Mouse (Mus musculus) R1 (cell line): Measurements from ENCODE around the gene Trmt6.

Experiments
- DNase-seq: peaks from one replicate; pipeline ENCODE4 v3.0.0-alpha.2; 2018; ENCODE audit warnings: low read depth, low spot score

Trmt6 gene

DNA sequence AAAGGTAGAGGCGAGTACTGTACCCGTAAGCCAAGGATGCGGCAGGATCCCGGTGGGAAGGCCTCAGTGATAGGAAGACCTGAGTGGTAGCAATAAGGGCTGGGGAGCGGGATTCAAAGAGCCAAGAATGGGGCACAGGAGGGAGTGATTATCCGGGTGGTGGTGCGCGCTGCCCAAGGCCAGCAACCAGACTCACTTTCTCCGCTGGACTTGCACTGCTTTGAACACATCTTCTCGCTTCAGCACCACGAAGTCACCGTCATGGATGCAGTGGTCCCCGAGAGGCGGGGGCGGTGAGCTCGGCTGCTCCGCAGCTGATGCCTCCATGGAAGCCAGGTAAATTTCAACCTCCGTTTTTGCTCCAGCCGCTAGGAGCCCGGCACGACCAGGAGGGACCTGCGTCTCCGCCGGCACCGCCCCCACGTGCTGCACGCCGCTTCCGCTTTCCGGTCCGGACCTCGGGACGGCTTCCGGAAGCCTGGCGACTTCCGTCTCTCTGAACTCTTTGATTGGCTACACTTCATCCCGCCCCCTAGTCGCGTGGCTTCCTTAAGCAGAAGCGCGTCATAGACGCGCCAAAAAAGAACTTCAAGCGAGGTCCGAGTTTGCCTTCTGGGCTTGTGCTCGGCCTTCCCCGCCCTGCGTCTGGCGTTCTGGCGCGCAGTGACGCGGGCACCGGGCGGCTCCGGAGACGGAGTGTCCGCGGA is at the start of gene Trmt6, which contains the start of gene Mcm8:
Gene Trmt6, minus strand, starts transcription at position 448 of the 707 bp plus-strand sequence.
Gene Mcm8, plus strand, starts transcription at position 534 of the 707 bp plus-strand sequence.
- peak; percentile 99 for DNase-seq

DNA sequence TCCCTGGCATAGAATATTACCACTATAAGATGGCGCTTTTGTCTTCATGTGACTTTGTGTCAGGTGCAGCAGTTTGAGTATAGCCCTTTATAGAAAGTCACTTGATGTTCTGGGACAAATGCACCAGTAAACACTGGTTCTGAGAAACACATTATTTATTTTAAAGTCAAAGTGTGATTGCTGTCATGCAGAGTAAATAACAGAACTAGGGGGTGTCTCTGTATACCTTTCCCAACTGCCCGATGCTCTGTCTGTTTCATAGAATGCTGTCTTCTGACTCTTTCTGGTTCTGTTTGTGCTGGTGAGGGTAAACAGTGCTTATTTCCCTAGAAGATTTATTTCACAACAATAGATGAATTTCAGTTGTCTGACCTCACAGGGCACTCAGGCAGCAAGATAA is 47.5 kb upstream of the Trmt6 start:
- no peak for DNase-seq

DNA sequence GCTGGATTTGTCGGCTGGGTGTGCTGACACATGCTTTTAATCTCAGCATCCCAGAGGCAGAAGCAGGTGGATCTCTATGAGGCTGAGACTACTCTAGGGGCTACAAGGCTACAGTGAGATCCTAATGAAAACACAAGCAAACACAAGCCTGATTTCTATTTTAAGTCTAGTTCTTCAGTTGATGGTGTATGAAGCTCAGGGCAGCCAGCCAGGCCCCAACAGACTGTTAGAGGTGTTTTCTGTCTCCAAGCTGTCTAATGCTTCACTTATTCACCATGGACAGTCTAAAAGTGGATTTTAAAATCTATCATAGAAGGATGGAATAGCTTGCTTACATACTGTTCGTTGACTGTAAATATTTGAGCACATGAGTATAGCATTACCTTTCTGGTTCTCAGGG is 45.6 kb upstream of the Trmt6 start:
- DNase-seq: no peak

DNA sequence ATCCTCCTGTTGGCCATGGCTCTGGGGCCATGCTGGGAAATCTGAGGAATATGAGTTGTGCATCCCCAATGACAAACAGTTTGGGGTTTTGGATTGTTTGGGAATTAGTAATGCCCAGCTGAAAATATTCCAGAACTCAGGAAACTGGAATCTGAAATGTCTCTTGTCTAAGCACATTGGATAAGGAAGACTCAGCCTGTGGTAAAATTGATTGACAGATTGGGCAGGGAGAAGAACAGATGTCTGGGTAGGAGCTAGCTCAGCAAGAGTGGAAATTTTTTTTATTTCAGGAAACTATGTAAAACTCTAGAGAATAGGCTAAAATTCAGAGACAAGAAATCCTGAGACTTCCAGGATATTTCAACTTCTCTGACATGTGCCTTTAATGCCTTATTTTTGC is 44.6 kb upstream of the Trmt6 start:
- DNase-seq: no peak

DNA sequence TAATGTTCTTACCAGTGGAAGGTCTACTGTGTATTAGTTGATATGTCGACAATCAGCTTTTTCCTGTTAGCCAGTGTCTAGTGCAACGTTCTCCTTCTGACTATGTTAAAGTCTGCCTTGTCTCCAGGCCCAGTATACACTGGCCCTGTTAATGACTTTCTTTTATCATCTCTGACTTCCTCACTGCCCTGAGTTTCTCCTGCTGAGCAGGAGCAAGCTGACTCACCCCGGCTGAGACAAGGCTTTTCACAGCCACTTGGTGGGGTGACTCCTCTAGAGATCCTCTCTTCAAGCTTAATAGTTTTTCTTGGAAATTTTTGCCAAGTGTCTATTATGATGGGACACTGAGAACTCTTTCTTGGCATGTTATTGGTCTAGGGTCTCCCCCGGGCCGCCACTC is 40.5 kb upstream of the Trmt6 start:
- no peak for DNase-seq

DNA sequence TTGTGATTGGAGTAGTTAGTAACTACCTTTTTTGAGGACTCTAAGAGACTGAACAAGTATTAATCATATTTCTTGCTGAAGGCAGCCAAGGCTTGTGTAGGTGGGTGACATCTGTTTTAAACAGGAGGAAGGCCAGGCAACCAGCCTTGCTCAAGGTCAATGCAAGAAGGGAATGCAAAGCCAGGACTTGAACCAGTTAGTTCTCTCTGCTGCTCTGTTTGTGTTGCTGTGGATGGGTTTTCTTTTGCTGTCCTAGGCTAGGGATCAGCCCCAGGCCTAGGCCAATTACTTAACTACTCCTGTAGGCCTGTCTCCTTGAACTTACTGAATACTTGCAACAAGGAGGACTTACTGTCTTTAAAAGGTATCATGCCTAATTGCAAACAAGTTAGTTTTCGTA is 37.2 kb upstream of the Trmt6 start:
- no peak for DNase-seq

DNA sequence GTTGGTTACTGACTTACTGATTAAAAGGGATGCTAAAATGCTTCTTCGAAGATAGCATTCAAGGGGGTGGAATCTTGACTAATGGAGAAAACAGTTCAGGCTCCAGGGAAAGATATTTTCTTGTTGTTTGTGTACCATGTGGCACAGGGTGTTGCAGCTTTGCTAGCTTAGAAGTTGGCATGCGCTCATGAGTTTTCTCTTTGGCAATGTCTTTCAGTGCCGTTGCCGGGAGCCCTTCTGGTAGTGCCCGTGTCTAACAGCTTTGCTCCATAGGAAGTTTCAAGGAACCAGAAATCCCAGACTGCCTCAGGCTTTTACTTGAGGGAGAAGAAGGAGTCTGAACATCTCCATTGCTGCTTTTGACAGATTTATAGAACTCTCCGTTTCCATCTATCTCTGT is 33.3 kb upstream of the Trmt6 start:
- no peak for DNase-seq

DNA sequence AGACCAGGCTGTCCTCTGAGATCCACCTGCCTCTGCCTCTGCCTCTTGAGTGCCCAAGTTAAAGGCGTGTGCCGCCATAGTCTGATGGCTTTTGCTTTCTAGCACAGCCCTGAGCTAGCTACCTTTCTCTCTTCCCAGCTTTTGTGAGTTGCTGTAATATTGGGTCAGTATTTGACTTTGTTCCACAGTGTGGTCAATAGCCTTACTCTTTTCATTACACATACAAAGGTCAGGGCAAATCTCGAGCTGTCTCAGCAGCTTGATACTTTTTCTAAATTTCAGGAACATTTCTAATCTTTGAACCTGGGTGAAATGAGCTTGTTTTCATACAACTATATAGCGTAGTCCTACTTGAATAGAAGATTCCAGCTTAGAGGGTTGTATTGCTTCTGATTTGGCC is 32.5 kb upstream of the Trmt6 start:
- DNase-seq: no peak

DNA sequence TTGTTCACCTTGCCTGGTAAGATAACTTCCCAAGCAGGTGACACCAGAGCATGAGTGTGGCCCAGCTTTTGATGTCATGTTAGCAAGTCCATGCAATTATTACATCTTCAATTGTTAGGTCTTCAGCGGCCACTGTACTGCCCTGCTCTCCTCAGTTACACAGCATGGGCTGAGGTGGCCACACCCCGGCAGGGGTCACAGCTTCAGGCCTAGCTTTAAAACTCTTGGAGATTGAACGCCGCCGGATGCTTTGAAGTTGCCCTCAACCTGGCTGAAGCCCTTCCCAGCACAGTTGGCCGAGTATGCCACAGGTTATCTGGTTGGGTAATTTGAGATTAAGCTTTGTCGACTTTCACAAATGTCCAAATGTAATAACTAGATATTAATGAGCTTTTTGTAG is 31.7 kb upstream of the Trmt6 start:
- DNase-seq: peak; percentile 36

DNA sequence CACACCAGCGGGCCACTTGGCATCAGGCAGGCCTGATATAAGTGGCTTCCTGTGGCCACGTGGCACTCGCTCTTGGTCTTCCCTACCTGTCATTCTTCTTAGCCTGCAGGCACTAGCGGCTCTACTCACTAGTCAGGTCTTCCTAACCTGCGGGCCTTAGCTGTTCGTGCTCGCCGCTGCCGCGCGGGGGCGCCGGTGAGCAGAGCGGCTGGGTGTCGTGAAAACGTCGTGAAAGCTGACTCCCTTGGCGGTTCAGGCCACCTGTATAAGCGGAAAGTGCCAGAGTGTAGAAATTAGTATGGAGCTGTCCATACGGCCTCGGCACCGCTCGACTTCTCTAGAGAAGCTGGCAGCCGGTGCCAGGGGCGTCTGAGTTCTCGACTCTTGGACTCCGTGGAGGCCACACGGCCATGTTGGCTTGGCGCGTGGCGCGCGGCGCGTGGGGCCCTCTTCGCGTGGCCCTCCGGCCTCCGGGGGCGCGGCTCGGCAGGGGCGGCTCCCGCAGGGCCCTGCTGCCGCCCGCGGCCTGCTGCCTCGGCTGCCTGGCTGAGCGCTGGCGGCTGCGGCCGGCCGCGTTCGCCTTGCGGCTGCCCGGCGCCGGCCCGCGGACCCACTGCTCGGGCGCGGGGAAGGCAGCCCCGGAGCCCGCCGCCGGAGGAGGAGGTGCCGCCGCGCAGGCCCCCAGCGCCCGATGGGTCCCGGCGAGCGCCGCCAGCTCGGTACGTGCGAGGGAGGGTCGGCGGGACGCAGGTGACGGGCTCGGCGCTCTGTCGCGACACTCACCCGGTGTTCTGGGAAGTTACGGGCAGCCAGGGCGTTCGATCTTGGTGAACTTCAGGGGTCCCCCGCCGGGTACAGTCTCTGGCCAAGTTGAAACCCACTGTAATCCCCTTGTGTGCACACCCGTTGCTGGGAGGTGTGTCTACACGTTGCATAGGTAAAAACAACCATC is 30.8 kb upstream of the Trmt6 start, which contains the start of gene Crls1:
Gene Crls1, plus strand, starts transcription at position 260 of the 952 bp plus-strand sequence.
- peak; percentile 97 for DNase-seq

DNA sequence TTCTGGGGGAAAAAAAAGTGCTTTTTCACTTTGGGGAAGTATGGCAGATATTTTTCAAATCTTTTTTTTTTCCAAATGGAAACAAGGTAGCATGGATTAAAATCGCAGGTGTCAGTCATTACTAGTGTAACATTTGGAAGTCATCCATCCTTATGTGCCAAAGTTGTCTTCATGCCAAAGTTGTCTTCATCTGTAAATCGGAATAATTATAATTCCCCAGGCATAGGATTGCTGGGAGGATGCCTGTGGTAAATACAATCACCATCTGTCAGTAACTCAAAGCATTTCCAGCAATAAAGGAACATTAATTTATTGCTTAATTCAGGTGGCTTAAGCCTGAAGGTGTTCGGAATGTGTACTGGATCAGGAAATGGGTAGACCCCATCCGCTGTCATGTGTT is 25.2 kb upstream of the Trmt6 start:
- DNase-seq: no peak

DNA sequence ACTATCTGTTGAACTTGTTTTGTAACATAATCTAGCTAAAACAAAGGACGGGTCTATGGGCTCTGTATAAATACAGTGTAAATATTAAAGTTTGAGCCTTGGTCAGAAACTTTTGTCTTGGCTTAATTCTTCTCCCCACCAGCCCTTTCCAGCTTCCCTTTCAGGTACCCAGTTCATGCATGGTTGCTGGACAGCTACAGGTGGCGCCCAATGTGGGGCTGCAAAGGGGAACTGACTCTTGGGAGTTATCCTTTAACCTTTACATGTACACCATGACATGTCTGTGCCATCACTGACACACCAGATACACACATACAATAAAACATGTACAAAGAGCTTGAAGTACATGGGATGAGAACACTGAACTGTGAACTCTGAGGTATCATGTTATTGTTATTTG is 12.9 kb downstream of the Trmt6 start:
- peak; percentile 61 for DNase-seq

DNA sequence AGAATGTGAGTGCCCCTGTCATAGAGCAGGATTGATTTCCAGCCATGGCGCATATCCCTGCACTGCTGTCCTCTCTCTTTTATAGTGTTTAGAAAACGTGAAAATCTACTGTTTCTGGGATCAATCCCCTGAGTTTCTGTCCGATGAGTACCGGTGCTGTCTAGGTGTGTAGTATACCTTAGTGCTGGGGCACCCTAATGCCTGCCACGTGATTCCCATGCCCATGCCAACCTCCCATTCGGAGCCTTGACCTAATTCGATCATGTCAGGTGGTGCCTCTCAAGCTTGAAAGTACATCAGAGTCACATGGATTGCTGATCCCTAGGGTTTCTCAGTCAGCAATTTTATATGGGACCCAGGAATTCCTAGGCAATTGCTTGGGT is 21.7 kb downstream of the Trmt6 start:
- DNase-seq: no peak

DNA sequence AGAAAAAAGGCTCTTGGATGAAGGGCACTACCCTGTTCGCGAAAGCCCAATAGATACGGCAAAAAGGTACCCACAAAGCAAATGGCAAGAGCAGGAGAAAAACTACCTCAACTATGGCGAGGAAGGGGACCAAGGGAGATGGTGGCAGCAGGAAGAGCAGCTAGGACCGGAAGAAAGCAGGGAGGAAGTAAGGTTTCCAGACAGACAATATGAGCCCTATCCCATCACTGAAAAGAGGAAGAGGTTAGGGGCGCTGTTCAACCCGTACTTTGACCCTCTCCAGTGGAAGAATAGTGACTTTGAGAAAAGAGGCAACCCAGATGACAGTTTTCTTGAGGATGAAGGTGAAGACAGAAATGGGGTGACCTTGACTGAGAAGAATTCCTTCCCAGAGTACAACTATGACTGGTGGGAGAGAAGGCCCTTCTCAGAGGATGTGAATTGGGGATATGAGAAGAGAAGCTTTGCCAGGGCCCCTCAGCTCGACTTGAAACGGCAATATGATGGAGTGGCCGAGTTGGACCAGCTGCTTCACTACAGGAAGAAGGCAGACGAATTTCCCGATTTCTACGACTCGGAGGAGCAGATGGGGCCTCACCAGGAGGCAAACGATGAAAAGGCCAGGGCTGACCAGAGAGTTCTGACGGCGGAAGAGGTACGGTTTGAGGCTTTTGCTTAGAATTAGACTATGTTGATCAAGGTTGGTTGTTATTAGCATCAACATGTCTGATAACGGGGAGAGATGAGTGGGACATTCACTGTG is 22.2 kb downstream of the Trmt6 start:
- no peak for DNase-seq

DNA sequence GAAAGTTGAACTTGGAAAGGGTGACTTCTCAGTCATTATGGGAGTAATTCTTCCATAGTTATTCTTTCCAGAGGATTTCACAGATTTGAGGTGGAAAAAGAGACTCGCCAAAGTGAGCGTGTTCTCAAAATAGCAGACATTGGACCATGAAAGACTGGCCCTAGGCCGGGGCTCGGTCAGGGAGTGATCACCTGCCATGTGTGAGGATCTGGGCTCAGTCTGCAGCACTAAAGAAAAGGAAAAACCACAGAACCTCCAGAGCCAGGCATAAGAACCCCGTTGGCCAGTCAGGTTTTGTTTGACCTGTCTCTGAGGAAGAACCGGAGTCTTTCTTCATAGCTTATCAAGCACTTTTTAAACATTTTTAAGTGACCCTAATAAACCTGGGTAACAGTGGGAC is 31.8 kb downstream of the Trmt6 start:
- DNase-seq: no peak

DNA sequence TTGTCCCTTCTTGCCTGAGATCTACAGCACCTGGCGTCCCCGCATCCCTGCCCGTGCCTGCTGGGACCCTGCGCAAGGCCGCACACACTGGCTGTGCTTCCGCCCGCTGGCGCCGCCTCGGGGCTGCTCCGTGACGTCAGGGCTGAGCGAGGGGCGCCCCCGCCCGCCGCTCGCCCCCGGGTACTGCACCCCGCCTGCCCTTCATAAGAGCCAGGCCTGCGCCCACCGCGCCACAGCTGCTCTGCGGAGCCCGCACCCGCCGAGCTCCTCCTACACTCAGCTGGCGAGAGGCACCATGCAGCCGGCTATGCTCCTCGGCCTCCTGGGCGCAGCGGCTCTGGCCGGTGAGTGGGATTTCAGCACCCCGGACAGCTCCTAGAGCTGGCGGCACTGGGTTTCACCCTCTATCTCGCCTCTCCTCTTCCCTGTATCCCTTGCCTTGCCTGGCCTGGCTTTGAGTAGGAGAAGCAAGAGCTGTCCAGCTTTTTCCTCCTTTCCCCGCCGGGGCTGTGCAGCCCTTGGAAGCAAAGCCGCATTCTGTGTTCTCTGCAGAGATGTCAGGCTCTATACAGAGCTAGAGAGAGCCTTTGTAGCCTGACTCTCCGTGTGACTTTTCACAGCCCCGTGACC is 34.3 kb downstream of the Trmt6 start:
- peak; percentile 94 for DNase-seq

DNA sequence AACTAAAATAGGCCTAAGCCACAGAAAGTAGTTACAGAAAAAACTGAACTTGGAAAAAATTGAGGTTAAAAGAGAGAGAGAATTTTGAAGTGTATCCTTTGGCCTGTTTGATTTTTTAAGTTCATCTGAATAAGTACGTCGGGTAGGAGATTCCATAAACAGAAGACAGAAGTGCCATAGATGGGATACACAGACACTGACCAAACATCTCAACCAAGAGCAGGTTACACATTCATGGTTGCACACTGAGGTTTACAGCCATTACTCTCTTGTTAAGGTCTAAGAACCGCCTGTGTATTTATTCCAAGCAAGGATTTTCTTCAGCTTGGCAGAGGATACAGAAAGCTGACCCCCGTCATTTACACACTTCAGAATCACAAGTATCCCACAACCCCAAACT is 34.9 kb downstream of the Trmt6 start, which contains the start of gene Chgb:
Gene Chgb, plus strand, starts transcription at position 301 of the 400 bp plus-strand sequence.
- DNase-seq: no peak

DNA sequence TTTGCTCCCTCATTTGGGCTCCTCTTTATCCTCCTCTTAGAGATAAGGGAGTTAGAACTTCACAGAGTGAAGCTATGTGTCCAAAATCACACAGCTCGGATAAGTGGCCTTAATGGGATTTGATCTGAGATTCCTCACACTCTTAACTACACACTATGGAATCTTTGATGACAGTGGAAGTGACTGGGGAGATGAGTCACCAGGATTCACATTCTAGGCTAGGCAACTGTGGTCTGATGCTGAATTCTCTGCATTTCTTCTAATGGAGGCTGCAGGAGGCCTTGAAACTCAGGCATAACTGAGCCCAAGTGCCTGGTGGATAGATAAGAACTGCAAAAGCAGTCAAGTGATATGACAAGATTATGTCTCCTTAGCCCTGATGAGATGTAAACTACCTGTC is 45.0 kb downstream of the Trmt6 start:
- DNase-seq: no peak

DNA sequence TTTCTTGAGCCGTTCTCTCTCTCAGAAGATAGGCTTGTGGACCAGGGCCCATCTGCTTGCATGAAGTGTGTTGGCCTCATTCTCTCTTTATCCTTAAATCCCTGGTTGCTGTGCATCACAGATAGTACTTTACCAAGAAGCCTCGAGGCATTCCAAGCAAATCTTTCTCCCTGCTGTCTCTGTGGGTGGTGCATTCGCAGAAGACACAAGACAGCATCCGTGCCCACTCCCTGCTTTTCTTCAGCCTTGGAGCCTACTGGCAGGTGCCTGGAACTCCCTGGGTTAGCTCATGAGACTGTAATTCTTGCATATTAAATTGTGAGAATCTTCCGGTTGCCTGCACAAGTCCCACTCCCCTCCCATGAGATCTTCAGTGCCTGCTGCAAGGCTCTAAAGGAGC is 57.9 kb downstream of the Trmt6 start:
- DNase-seq: peak; percentile 30
